Mouse (Mus musculus) embryonic fibroblast, embryonic 13.5 days (primary cell): ENCODE results near the gene Kmt2a. TPM values are rescaled to one million over a fixed set of nuclear protein-coding genes. Genes with fewer than 3 reads are reported as not detected.

Source experiments
- H3K27ac ChIP-seq: 2 replicates; pipeline ENCODE4 v1.5.1; 2012; ENCODE audit warnings: low read length, control low read depth, inconsistent platforms; ENCODE audit not compliant: insufficient read depth
- H3K4me1 ChIP-seq: 2 replicates; pipeline ENCODE4 v1.6.1; 2011; ENCODE audit warnings: low read length; ENCODE audit not compliant: control insufficient read depth, insufficient read depth
- H3K4me3 ChIP-seq: 2 replicates; pipeline ENCODE4 v1.5.1; 2011; ENCODE audit warnings: mild to moderate bottlenecking, control low read depth, low read length; ENCODE audit not compliant: insufficient read depth
- CTCF ChIP-seq: IDR thresholded peaks from 2 replicates; pipeline ENCODE4 v1.5.1; 2011; ENCODE audit warnings: mild to moderate bottlenecking, control low read depth, low read length, moderate library complexity, borderline replicate concordance; ENCODE audit not compliant: insufficient read depth
- POLR2A ChIP-seq: IDR thresholded peaks from 2 replicates; pipeline ENCODE4 v1.6.1; 2011; ENCODE audit warnings: low read depth, mild to moderate bottlenecking, control low read depth, low read length, moderate library complexity
- polyA plus RNA-seq: library from polyadenylated mRNA; stranded (reverse); fragments of >200 nt; gene quantifications from 2 replicates; pipeline ENCODE4 v1.2.4, GENCODE M21; 2011; ENCODE audit warnings: low read depth; ENCODE audit not compliant: missing spikeins, insufficient read length

Gene Kmt2a
- polyA plus RNA-seq, 1 experiment, result 32.1 TPM

DNA sequence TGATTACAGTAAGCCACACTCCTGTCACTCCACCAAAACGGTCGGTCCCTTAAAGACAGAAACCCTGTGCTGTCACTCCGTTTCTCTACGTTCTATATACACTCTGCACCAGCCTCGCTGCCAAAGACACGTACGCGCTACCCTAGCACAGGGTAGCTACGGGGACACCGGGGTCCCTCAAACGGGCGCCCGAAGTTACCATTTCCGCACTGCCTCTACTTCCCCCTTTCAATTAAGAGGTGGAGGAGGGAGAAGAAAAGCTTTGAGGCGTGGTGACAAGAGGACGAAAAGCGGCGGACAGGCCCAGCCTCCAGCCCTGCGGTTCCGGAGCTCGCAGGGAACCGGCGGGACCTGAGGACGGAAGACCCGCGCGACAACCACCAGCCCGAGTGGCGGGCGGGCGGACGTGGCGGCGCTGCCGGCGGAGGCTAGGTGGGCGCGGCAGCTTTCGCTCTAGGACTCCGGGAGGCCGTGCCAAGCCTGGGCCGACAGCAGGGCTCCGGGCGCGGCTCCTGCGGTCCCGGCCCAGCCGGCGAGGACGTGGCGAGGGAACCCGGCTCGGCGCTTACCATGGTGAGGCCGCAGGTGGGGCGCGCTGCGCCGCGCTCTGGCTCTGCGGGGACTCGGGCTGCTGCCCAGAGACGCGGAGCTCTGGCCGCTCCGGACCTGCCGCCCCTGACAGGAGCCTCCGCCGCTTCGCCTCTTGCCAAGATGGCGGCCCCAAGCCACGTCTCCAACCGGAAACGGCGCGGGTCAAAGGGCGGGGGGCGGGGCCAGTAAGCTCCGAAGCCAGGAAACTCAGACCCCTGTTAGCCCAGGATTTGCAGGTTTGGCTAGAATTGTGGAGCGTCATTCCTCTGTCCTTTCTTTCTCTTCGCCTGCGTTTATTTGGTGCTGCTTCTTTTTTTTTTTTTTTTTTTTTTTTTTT, 113.7 kb downstream of the Kmt2a start, which contains the start of the genes Arcn1 and Ift46:
Arcn1 (minus strand) TSS at position 745 of the 928 bp plus-strand sequence.
Ift46 (plus strand) TSS at position 808 of the 928 bp plus-strand sequence.
- H3K4me3 ChIP-seq, result peak within 1 kb of the TSS; percentile 98
- TF ChIP-seq CTCF, result no peak
- TF ChIP-seq POLR2A, result peak; percentile 74
- H3K4me1 ChIP-seq, result 0 out of 2 replicates have a peak, but pooled peaks cover 2% of the 10 kb centered on the region
- peak within 1 kb of the TSS; percentile 95 for H3K27ac ChIP-seq

GRCm38 (mm10) chr9:44760873-44761272, 120.2 kb downstream of the Kmt2a start:
- TF ChIP-seq POLR2A (no peak), CTCF (no peak)

More at GRCm38 (mm10) chr9:44760873-44761272, 120.2 kb downstream of the Kmt2a start:
- H3K27ac ChIP-seq, result no peak overlapping the region
- H3K4me3 ChIP-seq, result no peak overlapping the region
- peaks cover 5% of the 10 kb centered on the region; the same call in 1 of the 2 replicates for H3K4me1 ChIP-seq

Other genes starting within 250 kb of the Kmt2a start
- gene Treh, start 208.1 kb downstream of the Kmt2a start, polyA plus RNA-seq, result not detected in 2 replicates
- 61.2 and 68.8 TPM in 2 replicates for gene Phldb1, start 146.1 kb downstream of the Kmt2a start, polyA plus RNA-seq
- 255 and 260 TPM in 2 replicates for gene Arcn1, start 113.5 kb downstream of the Kmt2a start, polyA plus RNA-seq
- 128 and 132 TPM in 2 replicates for gene Ift46, start 113.4 kb downstream of the Kmt2a start, polyA plus RNA-seq
- 0.65 and 0.90 TPM in 2 replicates for gene Tmem25, start 82.0 kb downstream of the Kmt2a start, polyA plus RNA-seq
- 0.79 TPM in 1 of 2 replicates, not detected in the other for gene Ttc36, start 78.2 kb downstream of the Kmt2a start, polyA plus RNA-seq
- 281 and 285 TPM in 2 replicates for gene Atp5l, start 39.4 kb upstream of the Kmt2a start, polyA plus RNA-seq
- 56.9 and 64.4 TPM in 2 replicates for gene Ube4a, start 84.3 kb upstream of the Kmt2a start, polyA plus RNA-seq
- gene Cd3g, start 99.1 kb upstream of the Kmt2a start, polyA plus RNA-seq, result not detected in 2 replicates
- not detected in 2 replicates for gene Cd3d, start 100.5 kb upstream of the Kmt2a start, polyA plus RNA-seq
- not detected in 2 replicates for gene Cd3e, start 128.3 kb upstream of the Kmt2a start, polyA plus RNA-seq
- gene Mpzl2, start 158.5 kb upstream of the Kmt2a start, polyA plus RNA-seq, result 0.77 and 1.2 TPM in 2 replicates
- gene Mpzl3, start 173.9 kb upstream of the Kmt2a start, polyA plus RNA-seq, result 3.4 and 4.0 TPM in 2 replicates
- gene Jaml, start 197.9 kb upstream of the Kmt2a start, polyA plus RNA-seq, result not detected in 2 replicates
- 0.28 and 0.83 TPM in 2 replicates for gene Scn2b, start 236.5 kb upstream of the Kmt2a start, polyA plus RNA-seq